Mouse (Mus musculus): ENCODE measurements at regions not wholly inside any gene's neighbourhood (a gene's known extent, or its start where the extent isn't known, plus 50 kb on each side); places are given as distances from the start of the nearest gene placed in this dataset.
"Not testable (repeated sequence)": the region's sequence is repeated elsewhere in the genome, so short reads cannot be mapped to it uniquely, and the experiment has no call there.

GRCm38 (mm10) chr14:100955806-100956436 lies 244.2 kb downstream of the Prr30 start:
- H3K27ac ChIP-seq: no peak overlapping the region
- H3K4me2 ChIP-seq (replicated peaks): no peak overlapping the region
- H3K4me3 ChIP-seq: no peak overlapping the region
- H3K9ac ChIP-seq: no peak overlapping the region
- WGBS: 89% methylated on average over 1 of the region's 1 CpGs
- H3K36me3 ChIP-seq: no peaks in the 10 kb centered on the region
- 0 out of 2 replicates have a peak, but pooled peaks cover under 1% of the 10 kb centered on the region for H3K4me1 ChIP-seq
- no peak for ATAC-seq (ENCODE audit: low FRiP score, low read depth)
- H3K27me3 ChIP-seq: no peaks in the 10 kb centered on the region
- H3K9me3 ChIP-seq: no peaks in the 10 kb centered on the region

- ATAC-seq (ENCODE audit: low FRiP score, low read depth): peak; percentile 78
- H3K27ac ChIP-seq: no peak overlapping the region; the same call in 1 of the 2 replicates
- no peaks in the 10 kb centered on the region for H3K27me3 ChIP-seq
- H3K9ac ChIP-seq: no peak overlapping the region
- no peaks in the 10 kb centered on the region for H3K36me3 ChIP-seq
- no peak overlapping the region for H3K4me2 ChIP-seq (replicated peaks)
- 20% methylated on average over 3 of the region's 3 CpGs for WGBS
- H3K4me1 ChIP-seq: 0 out of 2 replicates have a peak, but pooled peaks cover 5% of the 10 kb centered on the region
- no peaks in the 10 kb centered on the region for H3K9me3 ChIP-seq
- no peak overlapping the region for H3K4me3 ChIP-seq
These were observed 249.4 kb downstream of the Prr30 start for GRCm38 (mm10) chr14:100950681-100951119.

GRCm38 (mm10) chr14:100947625-100948024 lies 252.5 kb downstream of the Prr30 start:
- H3K27ac ChIP-seq; H3K27me3 ChIP-seq; H3K9me3 ChIP-seq; H3K4me2 ChIP-seq (replicated peaks); ATAC-seq (ENCODE audit: low FRiP score, low read depth); H3K4me3 ChIP-seq; H3K9ac ChIP-seq; H3K36me3 ChIP-seq; H3K4me1 ChIP-seq: not testable (repeated sequence)

- H3K9me3 ChIP-seq: no peaks in the 10 kb centered on the region
- no peak overlapping the region for H3K4me3 ChIP-seq
- WGBS: 68% methylated on average over 2 of the region's 2 CpGs
- no peak overlapping the region for H3K9ac ChIP-seq
- no peaks in the 10 kb centered on the region for H3K36me3 ChIP-seq
- H3K4me1 ChIP-seq: no peaks in the 10 kb centered on the region
- H3K4me2 ChIP-seq (replicated peaks): no peak overlapping the region
- no peaks in the 10 kb centered on the region for H3K27me3 ChIP-seq
- no peak for ATAC-seq (ENCODE audit: low FRiP score, low read depth)
- H3K27ac ChIP-seq: no peak overlapping the region
These were observed 262.7 kb downstream of the Prr30 start for GRCm38 (mm10) chr14:100937358-100937887.

- Histone ChIP-seq H3K4me2 (replicated peaks) (no peak overlapping the region), H3K9ac (no peak overlapping the region), H3K4me3 (no peak overlapping the region), H3K4me1 (no peaks in the 10 kb centered on the region), H3K9me3 (no peaks in the 10 kb centered on the region), H3K36me3 (no peaks in the 10 kb centered on the region), H3K27me3 (no peaks in the 10 kb centered on the region), H3K27ac (no peak overlapping the region)
- WGBS: 89% methylated on average over 7 of the region's 7 CpGs
- no peak for ATAC-seq (ENCODE audit: low FRiP score, low read depth)
These were observed 265.6 kb downstream of the Prr30 start for GRCm38 (mm10) chr14:100934554-100934953.

GRCm38 (mm10) chr14:100924880-100925279 lies 275.2 kb downstream of the Prr30 start:
- 85% methylated on average over 6 of the region's 6 CpGs for WGBS
- Histone ChIP-seq H3K9ac (no peak overlapping the region), H3K4me2 (replicated peaks) (no peak overlapping the region), H3K36me3 (no peaks in the 10 kb centered on the region), H3K4me3 (no peak overlapping the region), H3K9me3 (no peaks in the 10 kb centered on the region), H3K27me3 (no peaks in the 10 kb centered on the region), H3K27ac (no peak overlapping the region), H3K4me1 (0 out of 2 replicates have a peak, but pooled peaks cover 3% of the 10 kb centered on the region)
- ATAC-seq (ENCODE audit: low FRiP score, low read depth): no peak

- ATAC-seq (ENCODE audit: low FRiP score, low read depth): no peak
- H3K4me1 ChIP-seq: peaks cover 16% of the 10 kb centered on the region
- no peak overlapping the region; the same call in 1 of the 2 replicates for H3K27ac ChIP-seq
- H3K4me3 ChIP-seq: no peak overlapping the region
- no peaks in the 10 kb centered on the region for H3K27me3 ChIP-seq
- WGBS: 6% methylated on average over 2 of the region's 2 CpGs
- no peak overlapping the region for H3K9ac ChIP-seq
- H3K9me3 ChIP-seq: no peaks in the 10 kb centered on the region; the same call in 1 of the 2 replicates
- H3K36me3 ChIP-seq: no peaks in the 10 kb centered on the region
- no peak overlapping the region for H3K4me2 ChIP-seq (replicated peaks)
These were observed 299.9 kb downstream of the Prr30 start for GRCm38 (mm10) chr14:100900221-100900620.

GRCm38 (mm10) chr14:100899074-100899473 lies 301.1 kb downstream of the Prr30 start:
- no peak for ATAC-seq (ENCODE audit: low FRiP score, low read depth)
- Histone ChIP-seq H3K4me3 (no peak overlapping the region), H3K36me3 (no peaks in the 10 kb centered on the region), H3K9ac (no peak overlapping the region), H3K27me3 (no peaks in the 10 kb centered on the region), H3K4me1 (peaks cover 16% of the 10 kb centered on the region), H3K9me3 (no peaks in the 10 kb centered on the region; the same call in 1 of the 2 replicates), H3K27ac (0 out of 2 replicates have a peak overlapping the region, but pooled peaks have one; percentile 10), H3K4me2 (replicated peaks) (no peak overlapping the region)
- 11% methylated on average over 3 of the region's 3 CpGs for WGBS

GRCm38 (mm10) chr14:100889163-100890157 lies 310.7 kb downstream of the Prr30 start:
- H3K9ac ChIP-seq: no peak overlapping the region
- no peaks in the 10 kb centered on the region for H3K9me3 ChIP-seq
- no peaks in the 10 kb centered on the region for H3K27me3 ChIP-seq
- 18% methylated on average over 18 of the region's 18 CpGs for WGBS
- ATAC-seq (ENCODE audit: low FRiP score, low read depth): peak; percentile 72; the same call in 1 of the 2 replicates
- no peak overlapping the region for H3K4me3 ChIP-seq
- H3K36me3 ChIP-seq: no peaks in the 10 kb centered on the region
- H3K27ac ChIP-seq: peak overlapping the region; percentile 44; the same call in 1 of the 2 replicates
- H3K4me2 ChIP-seq (replicated peaks): peak overlapping the region; percentile 34; the same call in 1 of the 2 replicates
- H3K4me1 ChIP-seq: peaks cover 9% of the 10 kb centered on the region; the same call in 1 of the 2 replicates

GRCm38 (mm10) chr14:100883115-100883514 lies 317.0 kb downstream of the Prr30 start:
- H3K9me3 ChIP-seq: no peaks in the 10 kb centered on the region
- H3K4me3 ChIP-seq: no peak overlapping the region
- no peaks in the 10 kb centered on the region for H3K27me3 ChIP-seq
- H3K4me2 ChIP-seq (replicated peaks): no peak overlapping the region
- no peak overlapping the region for H3K9ac ChIP-seq
- H3K36me3 ChIP-seq: no peaks in the 10 kb centered on the region
- ATAC-seq (ENCODE audit: low FRiP score, low read depth): no peak
- no peaks in the 10 kb centered on the region for H3K4me1 ChIP-seq
- H3K27ac ChIP-seq: no peak overlapping the region
- 76% methylated on average over 1 of the region's 1 CpGs for whole genome bisulfite sequencing

- ATAC-seq (ENCODE audit: low FRiP score, low read depth): no peak
- H3K36me3 ChIP-seq: no peaks in the 10 kb centered on the region
- H3K4me2 ChIP-seq (replicated peaks): no peak overlapping the region
These were observed 320.0 kb downstream of the Prr30 start for GRCm38 (mm10) chr14:100880103-100880502.

GRCm38 (mm10) chr14:100867790-100868189 lies 332.3 kb downstream of the Prr30 start:
- H3K4me2 ChIP-seq (replicated peaks): no peak overlapping the region
- no peak overlapping the region for H3K9ac ChIP-seq
- peaks cover 7% of the 10 kb centered on the region for H3K4me1 ChIP-seq
- no peaks in the 10 kb centered on the region for H3K36me3 ChIP-seq
- no peaks in the 10 kb centered on the region for H3K27me3 ChIP-seq
- no peak overlapping the region for H3K4me3 ChIP-seq
- 36% methylated on average over 3 of the region's 3 CpGs for WGBS
- no peak overlapping the region for H3K27ac ChIP-seq
- no peaks in the 10 kb centered on the region for H3K9me3 ChIP-seq
- peak; percentile 54; the same call in 1 of the 2 replicates for ATAC-seq (ENCODE audit: low FRiP score, low read depth)

More at GRCm38 (mm10) chr14:100880103-100880502, 320.0 kb downstream of the Prr30 start:
- Histone ChIP-seq H3K9me3 (no peaks in the 10 kb centered on the region), H3K4me3 (no peak overlapping the region), H3K27ac (no peak overlapping the region), H3K9ac (no peak overlapping the region), H3K4me1 (no peaks in the 10 kb centered on the region), H3K27me3 (no peaks in the 10 kb centered on the region)
- WGBS: 91% methylated on average over 2 of the region's 2 CpGs
